Mouse (Mus musculus): ENCODE measurements around the gene Nfyb.

Nfyb gene

DNA sequence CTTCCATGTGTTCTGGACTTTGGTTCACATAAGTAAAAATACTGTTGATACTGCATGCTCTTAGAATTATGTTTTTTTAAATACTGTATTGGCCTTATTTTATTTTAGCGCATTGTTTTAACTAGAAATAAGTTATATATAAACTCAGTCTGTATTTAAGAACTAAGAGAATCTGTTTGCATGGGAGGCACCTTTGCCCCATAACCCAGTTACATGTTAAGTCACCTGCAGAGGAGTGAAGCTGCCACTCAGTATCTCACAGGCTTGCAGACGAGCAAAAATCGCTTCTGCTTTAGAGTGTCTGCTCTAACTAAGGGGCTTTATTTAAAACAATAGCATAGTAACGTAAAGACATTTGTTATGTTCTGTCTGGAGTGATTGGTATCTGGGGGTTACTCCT is 22.1 kb downstream of the Nfyb start:
- DNase-seq, result no peak

DNA sequence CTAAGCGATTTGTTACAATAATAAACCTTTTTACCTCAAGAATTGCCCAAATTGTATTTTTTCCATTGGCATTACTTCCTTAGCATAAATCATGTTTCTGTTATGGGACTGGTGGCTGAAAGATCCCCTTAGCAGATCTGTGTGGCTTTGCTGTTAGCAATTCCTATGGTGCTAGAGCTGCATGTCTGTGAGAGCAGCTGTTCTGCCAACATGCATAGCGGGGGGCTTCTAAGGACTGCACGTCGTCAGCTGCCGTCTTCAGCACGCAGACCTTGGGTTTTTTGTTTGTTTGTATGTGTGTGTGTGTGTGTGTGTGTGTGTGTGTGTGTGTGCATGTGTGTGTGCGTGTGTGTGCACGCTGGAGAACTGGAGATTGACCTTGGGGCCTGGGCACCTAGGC is 22.6 kb downstream of the Nfyb start:
- DNase-seq, result peak; percentile 26 to 43

DNA sequence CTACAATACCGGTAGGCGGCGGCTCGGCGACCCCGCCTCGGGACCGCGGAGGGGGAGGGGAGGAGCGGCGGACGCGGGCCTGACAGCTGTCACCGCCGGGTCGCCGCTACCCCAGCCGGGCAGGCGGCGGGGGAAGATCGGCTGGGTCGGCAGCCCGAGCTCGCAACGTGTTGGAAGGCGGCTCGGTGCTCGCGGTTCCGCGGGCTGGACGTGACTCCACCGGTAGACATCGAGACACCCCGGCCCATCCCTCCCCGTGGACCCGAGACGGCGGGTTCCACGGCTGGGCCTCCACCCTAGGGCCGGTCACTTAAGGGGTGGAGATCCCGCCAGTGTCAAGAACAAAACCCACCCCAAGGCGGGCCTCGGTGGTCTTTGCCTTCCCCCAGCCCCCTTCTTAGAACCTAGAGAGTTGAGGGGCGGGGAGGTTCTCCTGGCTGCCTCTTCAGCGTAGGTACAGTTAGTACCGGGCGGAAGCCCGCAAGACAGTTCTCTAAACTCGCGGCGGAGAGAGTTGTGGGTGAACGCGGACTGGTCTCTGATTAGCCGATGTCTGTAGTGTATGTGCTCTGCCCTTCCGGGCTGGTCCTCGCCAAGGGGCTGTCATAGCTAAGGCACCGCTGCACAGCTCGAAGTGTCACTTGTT is 64.5 kb downstream of the Nfyb start:
- no peak for DNase-seq

DNA sequence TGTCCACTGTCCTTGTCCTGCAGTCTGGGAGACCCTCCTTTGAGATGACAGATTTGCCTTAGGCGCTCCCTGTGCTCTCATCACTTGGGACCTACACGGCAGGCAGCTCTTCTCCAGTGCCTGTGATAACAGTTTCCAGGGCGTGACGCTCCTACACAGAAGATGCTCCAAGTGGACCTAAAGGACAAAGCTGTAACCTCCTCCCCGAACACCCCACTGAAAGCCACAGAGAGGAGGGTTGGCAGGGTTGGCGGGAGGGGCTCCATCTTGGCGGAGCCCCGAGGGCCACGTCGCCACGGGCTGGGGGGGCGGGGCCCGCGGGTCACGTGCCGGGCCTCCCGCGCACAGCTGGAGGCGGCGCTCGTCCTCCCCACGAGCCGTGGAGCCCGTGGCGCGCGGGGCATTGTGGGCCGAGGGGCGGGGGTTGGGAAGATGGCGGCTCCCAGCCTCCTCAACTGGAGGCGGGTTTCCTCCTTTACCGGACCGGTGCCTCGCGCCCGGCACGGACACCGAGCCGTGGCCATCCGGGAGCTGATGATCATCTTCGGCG is 65.2 kb downstream of the Nfyb start:
- DNase-seq, result peak; percentile 88 to 94

All from cerebellum, postnatal 36 days (tissue).